Mouse (Mus musculus): ENCODE results near the gene Tomm6. TPM values are rescaled to one million over a fixed set of nuclear protein-coding genes. Genes with fewer than 3 reads are reported as not detected.

Gene Tomm6
- polyA plus RNA-seq (2012; rRNA removed) = 93.7 and 96.8 TPM in 2 replicates

- TF ChIP-seq CTCF (IDR thresholded peaks at IDR 0.05; ENCODE audit: control insufficient read depth, insufficient read depth, insufficient replicate concordance, low read depth, low read length) (no peak), POLR2A (IDR thresholded peaks at IDR 0.05; ENCODE audit: control insufficient read depth, low read depth, low read length) (no peak)
Observed at GRCm38 (mm10) chr17:47688344-47688607, at the start of gene Tomm6. Tomm6 (minus strand) TSS chr17:47688386.

GRCm38 (mm10) chr17:47737271-47738065 lies 49.3 kb upstream of the Tomm6 start:
- no peaks in the 10 kb centered on the region for H3K27me3 ChIP-seq (ENCODE audit: control insufficient read depth, insufficient read depth, low read length)

More at GRCm38 (mm10) chr17:47688344-47688607, at the start of gene Tomm6:
- Histone ChIP-seq H3K27me3 (ENCODE audit: control insufficient read depth, insufficient read depth, low read length) (no peaks in the 10 kb centered on the region), H3K4me1 (ENCODE audit: control insufficient read depth, insufficient read depth, low read length) (peaks cover 19% of the 10 kb centered on the region), H3K36me3 (ENCODE audit: control insufficient read depth, insufficient read depth, low read length) (no peaks in the 10 kb centered on the region), H3K4me3 (ENCODE audit: control insufficient read depth, low read depth, low read length) (peak within 1 kb of the TSS; percentile 93), H3K27ac (ENCODE audit: control insufficient read depth, insufficient read depth, low read depth, low read length) (peak within 1 kb of the TSS; percentile 76)

DNA sequence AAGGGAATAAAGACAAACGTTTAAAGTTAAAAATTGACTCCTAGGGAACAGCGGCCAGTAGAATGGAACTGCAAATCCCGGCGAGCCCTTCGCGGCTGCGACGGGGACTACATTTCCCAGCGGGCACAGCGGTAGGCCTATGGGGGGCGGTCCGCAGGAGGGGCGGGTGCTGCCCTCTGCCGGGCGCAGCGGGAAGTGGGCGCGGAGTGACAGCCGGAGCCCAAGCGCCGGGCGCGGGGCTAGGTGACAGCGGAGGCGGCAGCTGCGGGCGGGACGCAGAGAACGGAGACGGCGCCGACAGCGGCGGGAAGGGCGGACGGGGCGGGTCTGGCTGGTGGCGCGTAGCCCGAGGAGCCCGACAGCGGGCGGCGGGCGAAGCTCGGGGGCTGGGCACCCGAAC lies 48.7 kb upstream of the Tomm6 start, which contains the start of gene Tfeb:
Tfeb (plus strand) TSS at position 175 of the 400 bp plus-strand sequence.
- TF ChIP-seq POLR2A (IDR thresholded peaks at IDR 0.05; ENCODE audit: control insufficient read depth, low read depth, low read length) (peak; percentile 65; the same call in 1 of the 2 replicates), CTCF (IDR thresholded peaks at IDR 0.05; ENCODE audit: control insufficient read depth, insufficient read depth, insufficient replicate concordance, low read depth, low read length) (peak; percentile 89)
- Histone ChIP-seq H3K4me1 (ENCODE audit: control insufficient read depth, insufficient read depth, low read length) (peaks cover 13% of the 10 kb centered on the region), H3K4me3 (ENCODE audit: control insufficient read depth, low read depth, low read length) (peak within 1 kb of the TSS; percentile 90), H3K27ac (ENCODE audit: control insufficient read depth, insufficient read depth, low read depth, low read length) (peak within 1 kb of the TSS; percentile 66), H3K27me3 (ENCODE audit: control insufficient read depth, insufficient read depth, low read length) (no peaks in the 10 kb centered on the region), H3K36me3 (ENCODE audit: control insufficient read depth, insufficient read depth, low read length) (no peaks in the 10 kb centered on the region)

More at GRCm38 (mm10) chr17:47737271-47738065, 49.3 kb upstream of the Tomm6 start:
- H3K4me3 ChIP-seq (ENCODE audit: control insufficient read depth, low read depth, low read length) = peak overlapping the region; percentile 90
- TF ChIP-seq CTCF (IDR thresholded peaks at IDR 0.05; ENCODE audit: control insufficient read depth, insufficient read depth, insufficient replicate concordance, low read depth, low read length) (no peak), POLR2A (IDR thresholded peaks at IDR 0.05; ENCODE audit: control insufficient read depth, low read depth, low read length) (no peak; the same call in 1 of the 2 replicates)
- no peaks in the 10 kb centered on the region for H3K36me3 ChIP-seq (ENCODE audit: control insufficient read depth, insufficient read depth, low read length)
- peak overlapping the region; percentile 66 for H3K27ac ChIP-seq (ENCODE audit: control insufficient read depth, insufficient read depth, low read depth, low read length)
- H3K4me1 ChIP-seq (ENCODE audit: control insufficient read depth, insufficient read depth, low read length) = peaks cover 13% of the 10 kb centered on the region

DNA sequence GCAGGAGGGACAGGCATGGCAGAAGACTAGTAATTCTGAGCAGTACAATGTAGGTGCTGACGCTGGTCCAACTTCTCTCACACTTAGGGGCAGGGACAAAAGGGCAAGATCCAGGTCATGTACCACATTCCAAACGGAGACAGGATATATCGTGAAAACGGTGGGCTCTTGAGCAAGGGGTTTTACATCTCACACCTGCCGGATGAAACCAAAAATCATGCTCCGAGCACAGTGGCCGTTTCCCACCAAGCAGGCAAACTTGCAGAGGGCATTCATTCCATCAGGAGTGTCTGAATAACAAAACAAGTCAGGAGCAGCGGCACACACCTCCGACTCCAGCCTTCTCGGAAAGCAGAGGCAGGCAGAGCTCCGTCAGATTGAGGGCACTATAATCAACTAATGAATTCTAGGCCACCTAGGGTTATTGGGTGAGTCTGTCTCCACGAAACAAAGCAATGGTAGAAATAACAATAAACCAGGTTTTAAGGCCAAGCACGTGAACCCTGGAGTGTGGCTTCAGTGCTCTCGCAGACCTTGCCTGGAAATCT lies 47.4 kb upstream of the Tomm6 start:
- H3K4me1 ChIP-seq (ENCODE audit: control insufficient read depth, insufficient read depth, low read length) = peaks cover 13% of the 10 kb centered on the region
- no peak overlapping the region for H3K4me3 ChIP-seq (ENCODE audit: control insufficient read depth, low read depth, low read length)
- no peaks in the 10 kb centered on the region for H3K36me3 ChIP-seq (ENCODE audit: control insufficient read depth, insufficient read depth, low read length)
- no peak overlapping the region for H3K27ac ChIP-seq (ENCODE audit: control insufficient read depth, insufficient read depth, low read depth, low read length)
- H3K27me3 ChIP-seq (ENCODE audit: control insufficient read depth, insufficient read depth, low read length) = no peaks in the 10 kb centered on the region
- TF ChIP-seq CTCF (IDR thresholded peaks at IDR 0.05; ENCODE audit: control insufficient read depth, insufficient read depth, insufficient replicate concordance, low read depth, low read length) = no peak
- no peak for TF ChIP-seq POLR2A (IDR thresholded peaks at IDR 0.05; ENCODE audit: control insufficient read depth, low read depth, low read length)

DNA sequence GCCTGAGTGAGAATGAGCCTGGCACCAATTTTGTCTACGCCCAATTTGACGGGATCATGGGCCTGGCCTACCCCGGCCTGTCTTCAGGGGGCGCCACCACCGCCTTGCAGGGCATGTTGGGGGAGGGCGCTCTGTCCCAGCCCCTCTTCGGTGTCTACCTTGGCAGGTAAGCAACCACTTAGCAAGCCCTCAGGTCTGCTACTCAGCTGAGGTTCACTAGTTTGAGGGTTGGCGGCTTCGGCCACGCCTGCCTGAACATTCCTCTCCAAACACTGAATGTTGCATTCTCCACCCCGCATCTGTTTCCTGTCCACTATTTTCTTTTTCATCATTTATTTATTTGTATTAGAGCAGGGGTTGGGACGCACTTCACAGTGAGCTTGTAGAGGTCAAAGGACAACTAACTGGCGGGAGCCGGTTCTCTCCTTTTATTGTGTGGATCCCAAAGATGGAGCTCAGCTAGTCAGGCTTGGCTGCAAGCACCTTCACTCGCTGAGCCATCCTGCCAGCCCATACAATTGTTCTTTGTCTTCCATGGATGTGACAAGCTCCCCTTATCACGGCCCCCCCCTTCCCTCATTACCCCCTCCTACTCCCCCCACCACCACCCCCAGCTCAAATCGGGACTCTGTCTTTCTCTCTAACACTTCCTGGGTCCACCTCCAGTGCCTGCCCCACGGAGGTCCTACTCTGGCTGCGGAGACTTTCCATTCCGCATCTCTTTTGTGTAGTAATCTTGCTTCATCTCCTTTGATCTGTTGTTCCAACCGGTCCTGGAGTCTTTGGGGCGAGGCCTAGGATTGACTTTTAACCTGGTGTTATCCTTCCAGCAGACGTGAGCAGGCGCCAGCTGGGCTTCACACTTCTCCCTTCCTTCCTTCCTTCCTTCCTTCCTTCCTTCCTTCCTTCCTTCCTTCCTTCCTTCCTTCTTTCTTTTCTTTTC lies 42.7 kb upstream of the Tomm6 start:
- H3K27ac ChIP-seq (ENCODE audit: control insufficient read depth, insufficient read depth, low read depth, low read length) = no peak overlapping the region
- H3K4me3 ChIP-seq (ENCODE audit: control insufficient read depth, low read depth, low read length) = no peak overlapping the region

GRCm38 (mm10) chr17:47726566-47726965 lies 38.4 kb upstream of the Tomm6 start, which contains the start of gene Pgc:
Pgc (plus strand) TSS chr17:47726842.
- no peak for TF ChIP-seq CTCF (IDR thresholded peaks at IDR 0.05; ENCODE audit: control insufficient read depth, insufficient read depth, insufficient replicate concordance, low read depth, low read length)
- TF ChIP-seq POLR2A (IDR thresholded peaks at IDR 0.05; ENCODE audit: control insufficient read depth, low read depth, low read length) = no peak
- Histone ChIP-seq H3K36me3 (ENCODE audit: control insufficient read depth, insufficient read depth, low read length) (no peaks in the 10 kb centered on the region), H3K4me1 (ENCODE audit: control insufficient read depth, insufficient read depth, low read length) (no peaks in the 10 kb centered on the region), H3K4me3 (ENCODE audit: control insufficient read depth, low read depth, low read length) (no peak within 1 kb of the TSS), H3K27ac (ENCODE audit: control insufficient read depth, insufficient read depth, low read depth, low read length) (no peak within 1 kb of the TSS), H3K27me3 (ENCODE audit: control insufficient read depth, insufficient read depth, low read length) (no peaks in the 10 kb centered on the region)

More for the DNA sequence above, 42.7 kb upstream of the Tomm6 start:
- no peaks in the 10 kb centered on the region for H3K27me3 ChIP-seq (ENCODE audit: control insufficient read depth, insufficient read depth, low read length)
- no peaks in the 10 kb centered on the region for H3K36me3 ChIP-seq (ENCODE audit: control insufficient read depth, insufficient read depth, low read length)
- no peak for TF ChIP-seq POLR2A (IDR thresholded peaks at IDR 0.05; ENCODE audit: control insufficient read depth, low read depth, low read length)
- TF ChIP-seq CTCF (IDR thresholded peaks at IDR 0.05; ENCODE audit: control insufficient read depth, insufficient read depth, insufficient replicate concordance, low read depth, low read length) = no peak
- no peaks in the 10 kb centered on the region for H3K4me1 ChIP-seq (ENCODE audit: control insufficient read depth, insufficient read depth, low read length)
